Mouse (Mus musculus) Muller cell, postnatal 12 days (primary cell): ENCODE measurements at regions not wholly inside any gene's neighbourhood (a gene's known extent, or its start where the extent isn't known, plus 50 kb on each side); places are given as distances from the start of the nearest gene placed in this dataset.

ENCODE experiments used
- DNase-seq: peaks from one replicate; pipeline ENCODE4 v3.0.0-alpha.2; 2015; ENCODE audit errors: inconsistent ontology term

DNA sequence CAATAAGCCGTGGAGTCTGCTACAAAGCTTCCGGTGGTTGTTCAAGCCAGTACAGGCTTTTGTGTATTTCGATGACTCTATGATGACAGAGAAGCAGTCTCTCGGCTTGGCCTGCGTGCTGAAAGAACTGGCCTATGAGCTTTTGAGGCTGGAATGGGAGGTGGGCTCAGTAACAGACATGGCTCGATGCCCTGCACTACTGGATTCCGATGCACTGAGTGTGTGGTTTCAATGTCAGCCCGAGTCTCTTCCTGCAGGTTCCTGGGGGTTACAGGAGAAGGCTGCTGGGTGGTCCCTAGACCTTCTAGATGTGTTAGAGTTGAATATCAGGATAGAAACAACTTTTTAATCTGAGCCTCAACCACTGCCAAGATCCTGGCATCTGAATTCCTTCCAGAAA lies 53.2 kb downstream of the Gm815 start:
- DNase-seq = peak; percentile 79

DNA sequence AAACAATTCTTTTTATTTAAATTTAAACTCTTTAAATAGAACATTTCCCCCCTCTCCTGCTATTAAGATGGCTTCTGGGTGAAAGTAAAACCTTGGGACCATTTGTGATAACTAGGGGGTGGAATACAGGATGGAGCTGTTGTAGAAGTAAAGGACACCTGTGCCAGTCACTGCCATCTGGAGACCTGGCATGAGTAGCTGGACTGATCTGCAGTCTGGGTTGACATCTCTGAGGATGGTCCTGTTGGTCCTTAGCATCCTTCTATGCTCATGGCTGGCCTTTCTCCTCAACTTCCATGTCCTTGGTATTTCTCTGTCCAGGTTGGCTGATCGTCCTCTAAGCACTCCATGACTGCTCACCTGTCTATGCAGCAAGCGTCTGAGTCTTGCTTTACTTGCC lies 58.3 kb downstream of the Gm815 start:
- no peak for DNase-seq

DNA sequence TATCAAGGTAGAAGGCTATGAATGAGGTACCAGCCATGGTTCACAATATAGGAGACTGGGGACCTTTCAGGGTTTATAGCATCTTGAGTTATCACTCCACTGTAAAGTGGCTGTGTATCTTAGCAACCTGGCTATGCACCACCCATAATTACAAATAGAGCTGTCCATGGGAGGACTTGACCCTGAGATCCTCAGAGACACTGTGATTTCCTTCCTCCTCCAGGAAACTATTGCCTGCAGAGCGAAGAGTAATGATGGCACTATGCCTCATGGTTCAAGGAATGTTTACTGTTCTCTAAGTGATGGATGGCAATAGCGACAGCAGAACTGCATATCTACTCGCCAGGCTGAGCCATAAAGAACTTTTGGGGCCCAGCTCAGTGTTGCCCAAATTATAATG lies 60.9 kb downstream of the Gm815 start:
- DNase-seq = no peak

DNA sequence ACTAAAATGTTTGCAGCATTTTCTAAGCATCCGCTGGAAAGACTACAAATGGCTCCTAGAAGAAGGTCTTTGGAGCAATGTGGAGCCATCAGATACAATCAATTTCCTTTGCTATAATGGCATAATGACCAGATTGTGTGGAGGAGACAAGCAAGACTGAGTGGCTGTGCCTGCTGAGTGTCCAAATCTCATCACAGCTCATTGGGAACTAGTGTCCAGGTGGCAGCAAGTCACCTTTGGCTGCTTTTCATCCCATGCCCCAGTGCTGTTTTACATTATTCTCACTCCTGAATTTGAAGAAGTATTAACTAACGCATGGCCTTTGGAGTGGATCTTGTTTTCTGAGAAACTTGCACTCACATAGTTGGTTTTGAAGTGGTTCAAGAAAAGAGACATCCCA lies 62.8 kb downstream of the Gm815 start:
- DNase-seq = no peak

DNA sequence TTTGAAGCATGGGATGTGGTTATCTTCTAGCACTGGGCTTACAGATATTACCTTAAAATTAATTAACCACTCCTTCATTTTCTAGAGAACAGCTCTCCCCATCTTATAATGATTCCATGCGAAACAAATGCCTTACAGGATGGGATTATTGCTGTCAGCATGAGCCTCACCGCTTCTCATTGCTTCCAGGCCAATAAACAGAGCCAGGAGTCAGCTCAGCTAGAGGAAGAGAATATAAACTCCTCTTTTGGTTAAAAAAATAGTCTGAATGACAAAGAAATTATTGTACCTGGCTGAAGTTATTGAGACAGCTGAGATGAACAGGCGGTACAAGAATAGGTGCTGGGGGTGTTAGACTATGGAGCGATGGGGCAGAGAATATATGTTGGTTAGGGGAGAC lies 63.5 kb downstream of the Gm815 start:
- no peak for DNase-seq

DNA sequence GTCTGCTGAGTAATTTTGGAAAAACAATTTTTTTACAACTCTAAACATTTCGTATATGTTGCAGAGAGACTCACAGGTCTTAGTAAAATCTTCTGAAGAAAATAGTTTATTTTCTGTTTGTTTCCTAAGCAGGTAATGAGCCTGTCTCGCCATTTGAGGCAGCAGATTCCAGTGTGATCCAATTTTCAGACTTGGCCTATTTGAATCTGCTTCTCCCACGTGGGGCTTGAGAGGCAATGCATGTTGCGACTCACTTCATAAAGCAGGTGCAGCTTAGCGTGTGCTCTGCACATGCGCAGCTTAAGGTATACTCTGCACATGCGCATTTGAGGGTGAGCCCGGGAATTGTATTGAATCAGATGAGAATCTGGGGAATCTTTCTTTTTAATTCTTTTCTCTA lies 67.7 kb downstream of the Gm815 start:
- DNase-seq = no peak

DNA sequence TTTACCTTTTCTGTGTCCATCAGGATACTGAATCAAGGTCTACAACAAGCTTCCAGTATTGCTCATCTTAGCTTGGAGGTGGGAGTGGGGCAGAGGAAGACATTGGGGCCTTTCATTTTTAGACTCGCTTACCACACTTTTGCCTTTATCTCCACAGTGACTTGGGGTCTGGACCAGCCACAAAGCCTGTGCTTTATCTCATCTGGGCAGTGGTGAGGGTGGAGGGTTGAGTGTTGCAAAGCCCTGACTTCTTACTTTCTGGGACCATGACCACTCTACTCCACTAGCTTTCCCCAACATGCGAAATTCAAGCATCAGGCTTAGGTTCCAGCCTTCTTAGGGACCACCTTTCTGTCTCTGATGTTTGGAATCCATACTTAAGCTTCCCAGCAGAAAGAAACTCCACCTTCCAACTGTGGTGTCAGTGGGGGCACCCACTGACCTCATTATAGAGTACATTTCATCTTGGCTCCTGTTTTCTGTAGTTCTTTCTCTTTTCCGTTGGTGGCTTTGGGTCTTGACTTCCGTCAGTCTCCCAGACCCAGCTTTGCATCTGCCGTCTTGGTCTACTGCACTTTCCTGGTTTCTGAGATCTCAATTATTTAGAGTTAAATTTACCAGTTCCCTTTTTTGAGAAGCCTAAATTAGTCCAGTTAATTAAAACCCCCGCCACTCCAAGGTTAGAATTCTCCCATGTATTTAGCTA lies 80.5 kb downstream of the Gm815 start:
- no peak for DNase-seq

DNA sequence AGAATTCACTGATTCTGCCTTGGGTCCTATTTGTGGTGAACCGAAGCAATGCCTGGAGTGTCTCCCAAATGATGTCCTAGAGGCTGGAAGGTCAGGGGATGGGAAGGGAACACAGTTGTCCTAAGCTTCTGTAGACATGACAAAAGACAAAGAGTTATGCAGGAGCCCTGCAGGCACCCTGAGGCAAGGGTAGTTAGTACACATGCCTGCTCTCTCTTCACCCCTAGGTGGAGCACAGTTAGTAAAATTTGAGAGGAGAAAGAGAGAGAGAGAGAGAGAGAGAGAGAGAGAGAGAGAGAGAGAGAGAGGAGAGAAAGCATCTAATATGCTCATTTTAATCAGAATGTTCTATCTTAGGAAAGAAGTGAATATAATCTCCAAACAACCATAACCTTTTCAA lies 87.4 kb downstream of the Gm815 start:
- peak; percentile 28 for DNase-seq

DNA sequence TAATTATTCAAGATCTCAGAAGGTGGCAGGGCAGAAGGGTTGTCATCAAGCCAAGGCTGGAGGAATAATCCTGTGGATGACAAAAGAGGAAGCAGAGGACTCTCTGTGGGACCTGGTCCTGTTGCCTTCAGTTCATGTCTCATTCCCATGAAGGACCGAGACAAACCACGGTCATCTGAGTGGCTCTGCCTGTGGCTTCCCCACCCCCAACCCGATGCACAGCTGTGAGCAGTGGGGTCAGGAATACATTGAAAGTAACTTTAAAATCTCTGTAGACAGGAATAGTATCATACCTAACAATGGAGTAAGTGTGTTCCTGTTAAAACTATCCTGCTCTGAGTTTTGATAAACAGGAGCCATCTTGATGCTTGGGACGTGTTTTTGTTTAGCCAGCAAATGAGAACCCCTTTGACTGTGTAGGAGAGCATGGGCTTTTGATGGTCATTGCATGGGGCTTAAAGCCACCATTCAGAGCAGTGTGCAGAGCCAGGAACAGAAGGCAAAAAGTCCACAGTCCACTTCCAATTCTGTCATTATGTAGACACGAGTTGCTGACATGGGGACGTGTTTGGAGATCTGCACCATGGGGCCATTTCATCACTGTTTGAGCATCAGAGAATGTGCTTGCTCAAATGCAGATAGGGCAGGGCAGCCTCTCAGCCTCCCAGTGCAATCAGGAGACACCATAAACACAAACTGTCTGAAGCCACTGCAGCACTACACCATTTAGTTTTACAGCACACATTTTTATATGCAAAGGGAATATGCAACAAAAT lies 88.3 kb downstream of the Gm815 start:
- no peak for DNase-seq

DNA sequence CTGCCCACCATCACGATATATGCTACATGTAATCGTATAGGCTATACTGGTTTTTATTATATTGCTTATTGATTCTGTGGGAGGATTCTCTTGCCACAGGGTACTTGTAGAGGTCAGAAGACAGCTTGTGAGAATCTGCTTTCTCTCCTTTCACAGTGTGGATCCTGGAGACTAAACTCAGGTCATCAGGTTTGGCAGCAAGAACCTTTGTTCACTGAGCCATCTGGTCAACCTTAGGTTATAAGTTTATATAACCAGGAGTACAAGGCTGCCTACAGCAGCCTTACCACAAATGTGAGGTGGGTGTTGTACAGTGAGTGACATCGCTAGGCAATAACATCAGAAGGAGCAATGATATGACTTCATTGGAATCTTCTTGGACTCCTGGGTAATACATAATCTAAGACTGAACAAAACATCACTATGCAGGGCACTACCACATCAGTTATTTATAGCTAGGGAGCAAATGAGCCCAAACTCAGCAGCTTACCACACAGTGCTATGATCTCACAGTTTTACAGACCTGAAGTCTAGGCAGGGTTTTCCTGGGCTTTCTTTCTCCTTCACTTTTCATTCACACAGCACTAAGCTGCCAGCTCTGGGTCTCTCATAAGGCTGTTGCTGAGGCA lies 89.0 kb downstream of the Gm815 start:
- no peak for DNase-seq

DNA sequence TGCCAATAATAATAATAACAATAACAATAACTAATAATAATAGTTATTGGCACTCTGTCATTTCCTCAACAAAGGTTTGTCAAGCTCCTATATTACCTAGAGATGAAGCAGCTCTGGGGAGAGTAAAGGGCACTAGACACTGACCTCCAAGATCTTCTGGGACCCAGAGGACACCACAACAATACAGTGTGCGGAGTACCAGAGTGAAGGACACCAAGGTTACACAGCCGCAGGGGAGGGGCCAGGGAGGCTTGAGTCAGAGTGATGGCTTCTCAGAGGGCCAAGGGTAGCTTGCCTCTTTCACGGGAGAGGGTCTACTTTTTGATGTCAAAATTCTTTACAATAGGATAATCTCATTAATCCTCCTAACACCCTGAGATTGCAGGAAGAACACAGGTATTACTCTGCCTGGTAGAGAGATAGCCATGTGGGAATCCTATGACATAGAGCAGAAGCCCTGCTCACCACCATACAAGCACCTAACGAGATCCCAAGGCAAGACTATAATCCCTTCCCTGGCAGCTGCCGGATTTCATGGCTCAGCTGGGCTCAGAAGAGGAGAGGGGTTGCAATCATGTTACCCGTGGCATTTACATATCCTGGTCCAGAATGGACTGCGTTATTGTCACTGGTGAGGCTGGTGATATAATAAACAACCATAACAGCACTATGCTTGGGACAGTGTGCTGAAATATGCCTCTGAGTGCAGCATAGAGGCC lies 91.1 kb downstream of the Gm815 start:
- DNase-seq = no peak

DNA sequence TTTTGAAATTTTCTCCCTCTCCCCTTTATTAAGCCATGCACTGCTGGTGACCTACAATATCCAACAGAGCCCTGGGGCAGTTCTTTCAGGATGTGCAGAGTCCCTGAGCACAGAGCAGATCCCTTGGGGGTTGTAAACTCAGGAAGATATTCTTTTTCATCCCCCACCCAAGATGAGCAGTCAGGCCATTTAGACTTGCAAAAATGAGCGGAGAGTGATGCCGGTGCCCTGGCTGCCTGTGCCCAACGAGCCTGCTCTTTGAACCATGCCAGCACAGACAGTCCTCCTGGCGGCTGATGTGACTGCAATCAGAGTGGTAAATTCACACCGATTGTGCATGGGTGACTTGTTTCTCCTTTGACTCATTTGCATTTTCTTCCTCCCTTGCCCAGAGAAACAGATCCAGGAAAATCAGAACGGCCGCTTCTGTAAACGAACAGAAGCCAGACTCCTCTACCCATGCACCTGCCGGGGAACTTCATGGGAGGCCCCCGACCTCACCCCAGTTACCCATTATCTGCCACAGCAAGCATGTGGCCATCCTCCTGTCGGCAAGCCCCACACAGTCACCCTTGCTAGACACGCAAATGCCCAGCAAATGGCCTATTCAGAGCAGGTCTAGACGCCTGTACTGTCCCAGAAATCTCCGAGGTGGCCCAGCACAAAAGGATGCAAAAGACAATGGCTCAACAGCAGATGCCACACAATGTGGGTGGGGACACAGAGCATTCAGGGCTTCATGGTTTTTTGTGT lies 92.4 kb downstream of the Gm815 start:
- DNase-seq = peak; percentile 52

DNA sequence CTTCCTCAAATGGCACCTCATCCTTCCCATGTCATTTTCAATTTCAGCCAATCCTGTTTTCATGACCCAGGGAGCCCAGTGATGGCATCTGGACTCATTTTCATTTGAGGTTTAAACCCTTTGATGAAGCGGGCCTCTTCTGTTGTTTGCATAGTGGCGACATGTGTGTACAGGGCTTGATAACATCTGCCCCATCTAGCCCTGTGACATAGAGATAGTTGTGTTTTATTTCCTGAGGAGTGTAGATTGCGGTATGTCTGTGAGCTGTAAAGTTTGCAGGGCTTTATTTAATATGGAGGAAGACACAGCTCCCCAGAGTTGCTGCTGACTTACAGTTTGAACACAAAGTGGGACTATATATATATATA lies 92.9 kb downstream of the Gm815 start:
- DNase-seq = no peak

DNA sequence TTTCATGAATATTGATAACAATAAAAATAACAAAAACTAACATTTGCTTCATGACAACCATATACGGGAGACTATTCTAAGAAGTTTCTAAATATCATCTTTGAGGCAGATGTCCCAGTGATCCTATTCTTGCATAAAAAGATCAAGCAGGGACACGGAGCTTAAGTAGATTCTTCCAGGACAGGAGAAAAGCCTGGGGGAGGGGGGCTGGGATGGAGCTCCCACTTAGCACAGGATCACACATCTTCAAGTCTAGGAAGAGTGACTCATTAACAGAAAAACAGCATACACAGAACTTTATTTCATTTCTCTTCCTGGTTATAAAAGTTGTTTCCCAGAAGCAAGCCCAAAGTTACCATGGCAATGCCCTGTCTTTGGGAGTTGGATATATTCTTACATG lies 93.6 kb downstream of the Gm815 start:
- no peak for DNase-seq

DNA sequence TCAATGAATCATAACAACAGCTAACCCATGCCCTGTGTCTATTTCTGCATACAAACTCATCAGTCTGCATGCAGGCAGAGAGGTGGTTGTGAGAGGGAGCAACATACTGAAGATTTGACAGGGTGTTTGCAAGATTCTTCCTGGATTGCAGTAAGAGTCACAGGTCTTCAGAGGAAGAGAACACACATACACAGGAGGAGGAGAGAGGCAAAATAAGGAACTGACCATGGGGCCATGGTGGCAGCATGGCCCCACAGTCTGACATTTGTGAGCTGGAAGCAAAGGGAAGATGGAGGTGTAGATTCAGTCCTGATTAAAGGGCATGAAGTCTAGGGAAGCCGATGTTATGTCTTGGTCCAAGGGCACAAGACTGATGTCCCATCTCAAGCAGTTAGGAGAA lies 101.0 kb downstream of the Gm815 start:
- no peak for DNase-seq

DNA sequence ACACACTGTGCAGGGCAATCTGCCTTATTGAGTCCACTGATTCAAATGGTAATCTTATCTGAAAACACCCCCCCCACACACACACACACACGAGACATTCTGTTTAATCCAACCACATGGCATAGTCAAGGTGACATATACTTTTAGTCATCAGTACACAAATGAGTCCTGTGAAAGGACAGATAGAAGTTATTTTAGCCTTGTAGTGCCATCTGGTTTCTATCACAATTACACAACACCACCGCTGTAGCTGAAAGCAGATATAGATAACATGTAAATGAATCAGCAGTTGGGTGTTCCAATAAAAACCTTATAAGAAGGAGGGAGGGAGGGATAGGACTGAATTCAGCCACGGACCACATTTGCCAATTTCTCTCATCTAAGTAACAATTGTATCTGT lies 101.5 kb downstream of the Gm815 start:
- no peak for DNase-seq

DNA sequence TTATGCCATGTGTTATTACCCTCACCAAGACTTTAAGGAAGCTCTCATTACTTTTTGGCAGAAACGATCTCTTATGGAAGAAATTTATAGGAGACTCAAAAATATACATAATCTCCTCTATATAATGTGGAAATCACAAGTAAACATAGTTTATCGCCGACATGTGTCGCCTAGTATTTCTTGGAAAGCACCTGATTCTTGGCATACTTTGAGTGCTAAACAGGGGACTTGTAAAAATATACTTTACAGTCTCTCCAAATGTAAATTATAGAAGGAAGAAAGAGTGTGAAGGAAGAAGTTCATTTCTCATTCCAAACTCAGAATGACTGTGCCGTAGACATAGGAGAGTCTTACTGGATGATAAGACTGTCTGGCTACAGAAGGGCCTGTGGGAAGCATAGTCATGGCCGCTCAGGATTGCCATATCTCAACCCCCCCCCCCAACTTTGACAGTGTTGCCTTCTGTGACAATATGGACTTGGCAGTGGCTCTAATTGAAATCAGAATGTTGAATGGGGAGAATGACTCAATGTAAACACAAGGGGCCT lies 102.3 kb downstream of the Gm815 start:
- DNase-seq = no peak

DNA sequence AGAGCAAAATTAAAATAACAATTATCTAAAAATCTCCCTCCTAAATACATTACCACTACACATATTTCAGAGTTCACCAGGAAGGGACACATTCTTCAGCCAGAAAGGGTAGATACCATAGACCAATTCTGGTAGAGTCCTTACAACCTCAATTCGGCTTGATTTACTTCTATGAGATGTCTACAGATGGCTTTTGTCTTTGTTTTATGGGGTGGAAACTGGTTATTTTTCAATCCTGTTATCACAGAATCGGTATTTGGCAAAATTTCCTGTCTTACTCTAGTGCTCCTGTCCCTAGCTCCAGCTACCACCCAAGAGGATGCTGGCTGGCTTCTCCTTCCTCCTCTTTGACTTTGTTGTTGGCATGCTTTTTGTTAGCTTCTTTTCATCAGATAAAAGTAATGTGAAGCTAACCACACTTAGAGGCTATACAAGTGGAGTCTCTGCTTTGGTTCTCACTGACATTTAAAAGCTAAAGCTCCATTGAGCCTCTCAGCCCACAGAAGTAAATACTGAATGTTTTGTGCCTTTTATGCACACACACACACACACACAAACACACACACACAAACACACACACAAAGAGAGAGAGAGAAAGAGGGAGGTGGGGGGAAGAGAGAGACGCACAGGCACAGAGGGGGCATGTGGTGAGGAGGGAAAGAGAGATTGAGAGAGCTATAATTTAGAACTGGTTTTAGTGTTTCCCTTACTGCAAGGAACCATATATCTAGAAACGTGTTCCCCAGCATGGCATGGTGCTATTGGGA lies 109.1 kb downstream of the Gm815 start:
- peak; percentile 61 for DNase-seq

DNA sequence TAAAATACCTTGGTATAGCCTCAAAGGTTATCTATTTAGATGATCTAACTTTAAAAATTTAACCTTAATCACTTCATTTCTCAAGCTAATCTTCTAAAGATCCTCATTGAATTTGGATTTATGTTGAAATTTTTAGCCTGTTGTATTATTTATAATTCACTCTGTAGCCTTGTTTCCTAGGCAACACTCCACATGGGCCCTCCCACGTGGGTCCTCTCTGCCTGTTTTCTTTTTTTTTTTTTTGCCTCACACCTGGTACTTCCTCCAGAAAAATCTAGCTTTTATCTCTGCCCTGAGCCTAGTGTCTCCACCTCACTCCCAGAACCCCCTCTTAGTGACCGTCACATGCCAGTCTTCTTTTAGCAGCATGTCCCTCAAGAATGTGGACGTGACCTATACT lies 113.9 kb downstream of the Gm815 start:
- DNase-seq = no peak

DNA sequence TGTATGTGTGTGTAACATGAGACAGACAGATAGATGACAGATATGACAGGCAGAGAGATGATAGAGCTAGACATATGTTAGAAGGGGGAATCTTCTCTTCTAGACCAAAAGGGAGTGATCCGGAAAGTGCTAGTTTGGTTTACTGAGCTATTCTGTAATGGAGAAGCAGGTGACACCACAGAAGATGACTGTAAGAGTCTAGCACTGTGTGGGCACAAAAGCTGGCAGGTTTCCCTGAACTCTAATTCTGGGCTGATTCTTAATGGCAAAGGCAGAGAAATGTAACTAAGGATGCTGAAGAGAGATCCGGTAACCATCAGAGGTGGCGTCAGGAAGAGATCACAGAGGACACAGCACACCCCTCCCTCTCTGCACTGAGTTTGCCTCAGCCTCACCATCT lies 136.2 kb downstream of the Gm815 start:
- DNase-seq = no peak

DNA sequence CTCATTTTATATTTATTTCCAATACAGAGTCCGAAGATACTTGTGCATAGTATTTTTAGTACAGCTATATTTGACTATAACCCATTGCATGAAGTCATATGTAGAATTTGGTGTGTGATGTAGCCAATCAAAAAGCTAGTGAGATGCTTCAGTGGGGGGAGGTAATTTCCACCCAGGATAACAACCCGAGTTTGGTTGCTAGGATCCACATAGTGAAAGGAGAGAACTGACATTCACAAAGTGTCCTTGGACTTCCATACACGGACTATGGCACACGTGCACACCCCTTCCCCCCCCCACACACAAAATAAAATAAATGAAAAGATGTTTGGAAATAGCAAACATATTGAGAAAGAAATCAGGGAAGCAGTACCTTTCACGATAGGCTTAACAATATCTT lies 137.2 kb downstream of the Gm815 start:
- no peak for DNase-seq
